Mouse (Mus musculus) testis, postnatal 14 days (tissue): Measurements from ENCODE around the gene Cfap43.

Experiments
- DNase-seq: peaks from one replicate; pipeline ENCODE4 v3.0.0; 2021; ENCODE audit warnings: low spot score

The Cfap43 gene

GRCm38 (mm10) chr19:47919126-47919965 lies at the start of gene Cfap43, which contains the start of gene Itprip:
Cfap43 (minus strand) TSS chr19:47919287.
Itprip (minus strand) TSS chr19:47919299.
- peak; percentile 72 for DNase-seq

DNA sequence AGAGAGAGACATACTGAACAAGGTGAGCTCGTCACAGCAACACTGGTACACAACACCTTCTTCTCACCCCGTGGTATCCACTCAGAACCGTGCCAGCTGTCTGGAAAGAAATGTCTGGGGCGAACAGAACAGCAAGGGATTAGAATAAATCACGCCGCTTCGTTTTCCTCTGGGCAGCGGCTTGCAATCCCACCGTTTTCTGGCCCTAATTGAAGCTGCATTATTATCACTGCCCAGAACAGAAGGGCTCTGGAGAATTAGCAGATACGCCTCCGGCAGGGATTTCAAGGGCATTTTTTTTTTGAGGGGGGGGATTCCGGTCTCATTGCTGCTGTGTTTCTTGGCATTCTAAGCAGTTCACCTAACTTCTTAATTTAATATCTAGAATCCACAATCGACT lies 39.1 kb upstream of the Cfap43 start:
- DNase-seq: no peak

DNA sequence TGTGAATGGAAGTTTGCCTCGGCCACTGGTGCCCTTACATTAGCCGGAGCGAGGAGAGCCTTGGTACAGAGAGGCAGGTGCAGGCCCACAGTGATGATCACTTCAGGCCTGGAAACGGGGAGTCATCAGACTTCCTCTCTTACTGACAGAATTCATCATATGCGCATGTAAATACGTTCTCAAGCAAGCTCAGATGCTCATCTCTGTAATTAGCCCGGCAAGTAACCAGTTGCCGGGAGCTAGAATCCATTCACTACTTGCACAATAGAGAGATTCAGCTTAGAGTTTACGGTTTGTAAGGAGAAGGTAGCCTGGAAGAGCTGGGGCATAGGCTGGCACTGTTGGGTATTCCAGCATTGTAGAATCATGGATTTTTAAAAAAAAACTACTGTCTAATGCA lies 34.1 kb upstream of the Cfap43 start:
- DNase-seq: no peak

DNA sequence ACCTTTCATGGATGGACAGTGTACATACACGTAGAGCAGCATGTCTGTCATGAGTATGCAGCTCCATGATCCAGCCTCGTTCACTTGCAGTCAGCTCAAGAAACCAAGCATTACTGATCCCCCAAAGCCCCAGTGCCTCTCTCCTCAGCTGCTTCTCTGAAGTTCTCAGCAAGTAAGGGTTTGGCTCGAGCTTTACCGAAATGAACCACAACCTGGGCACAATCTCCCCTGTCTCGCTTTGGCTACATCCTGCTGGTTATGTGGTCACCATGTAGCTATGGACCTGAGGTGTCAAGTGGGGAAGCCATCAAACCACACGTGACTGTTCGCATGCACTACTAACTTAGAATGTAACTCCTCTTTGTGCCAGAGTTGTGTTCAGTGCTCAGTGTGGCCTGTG lies 31.9 kb upstream of the Cfap43 start:
- DNase-seq: no peak

GRCm38 (mm10) chr19:47946821-47947465 lies 27.9 kb upstream of the Cfap43 start:
- DNase-seq: no peak

DNA sequence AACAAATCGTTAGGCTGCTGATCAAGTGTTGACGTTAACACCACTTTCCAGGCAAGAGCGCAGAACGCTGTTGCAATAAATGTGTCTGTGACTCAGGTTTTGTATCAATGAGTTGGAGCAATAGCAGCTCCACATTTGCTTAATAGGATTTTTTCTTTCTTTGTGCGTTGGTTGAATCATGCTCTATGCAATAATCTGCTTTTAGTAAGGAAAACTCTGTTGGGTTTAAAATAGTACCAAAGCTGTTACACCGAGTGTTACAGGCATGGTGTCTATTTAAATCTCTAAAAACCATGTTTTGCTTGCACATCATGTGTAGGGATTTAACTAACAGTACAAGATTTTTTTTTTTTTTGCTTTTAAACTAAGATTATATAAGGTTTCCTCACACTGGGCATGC lies 20.3 kb upstream of the Cfap43 start:
- DNase-seq: no peak

DNA sequence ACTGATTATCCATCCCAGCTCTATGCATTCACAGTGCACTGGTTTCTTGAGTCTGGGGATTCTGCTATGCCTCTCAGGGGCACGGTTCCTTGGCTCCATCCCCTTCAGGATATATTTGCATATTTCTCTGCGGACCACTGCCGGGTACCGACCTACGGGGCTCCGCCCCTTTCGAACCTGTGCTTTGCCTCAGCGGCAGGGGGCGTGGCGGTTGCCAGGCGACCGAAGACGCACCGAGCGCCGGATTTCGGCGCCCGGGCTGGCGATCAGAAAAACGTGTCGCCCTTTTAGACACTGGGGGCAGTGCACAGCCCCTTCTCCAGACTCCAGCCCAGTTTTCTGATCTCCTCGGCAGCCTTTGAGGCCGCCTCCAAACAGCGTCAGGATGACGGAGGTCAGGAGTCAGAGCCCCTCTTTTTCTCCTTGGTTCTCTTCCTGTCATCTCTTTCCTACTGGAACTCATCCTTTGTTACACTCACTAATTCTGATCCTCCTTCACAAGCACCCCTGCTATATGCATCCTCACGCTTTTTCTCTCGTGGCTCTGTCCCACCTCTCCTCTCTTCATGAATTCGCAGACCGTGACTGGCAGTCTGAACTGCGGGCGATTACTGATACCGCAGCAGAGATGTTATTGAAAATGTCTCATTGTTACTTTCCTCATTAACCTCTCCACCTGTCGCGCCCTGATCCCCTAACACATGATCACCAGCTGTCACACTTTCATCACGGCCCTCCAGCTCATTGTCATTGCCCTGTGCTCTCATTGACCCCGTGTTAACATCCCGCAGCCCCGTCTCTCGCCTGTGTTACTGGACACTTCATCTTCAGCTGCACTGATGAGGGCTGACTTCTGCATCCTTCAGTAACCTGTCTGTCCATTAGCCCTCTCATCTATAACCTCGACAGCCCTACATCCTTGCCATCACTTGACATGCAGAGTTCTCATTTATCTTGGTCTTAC lies 18.6 kb upstream of the Cfap43 start, which contains the start of gene Cfap58:
Cfap58 (plus strand) TSS at position 233 of the 964 bp plus-strand sequence.
- peak; percentile 66 for DNase-seq

GRCm38 (mm10) chr19:47936938-47937337 lies 17.9 kb upstream of the Cfap43 start:
- no peak for DNase-seq

- no peak for DNase-seq
These were observed 17.4 kb upstream of the Cfap43 start for GRCm38 (mm10) chr19:47936490-47936889.

DNA sequence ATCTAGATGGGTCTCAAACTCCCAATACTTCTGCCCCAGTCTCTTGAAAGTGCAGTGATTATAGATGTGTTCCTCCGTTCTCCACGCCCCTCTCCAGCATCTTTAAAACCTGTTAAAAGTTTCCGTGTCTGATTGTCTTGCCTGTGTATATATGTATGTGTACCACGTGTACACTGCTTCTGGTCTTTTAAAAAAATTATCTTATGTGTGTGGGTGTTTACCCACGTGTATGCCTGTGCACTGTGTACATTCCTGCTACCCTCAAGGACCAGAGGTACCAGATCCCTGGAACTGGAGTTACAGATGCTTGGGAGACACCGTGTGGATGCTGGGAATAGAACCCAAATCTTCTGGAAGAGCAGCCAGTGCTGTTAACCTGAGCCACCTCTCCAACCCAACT lies 16.4 kb upstream of the Cfap43 start:
- DNase-seq: no peak

- DNase-seq: no peak
These were observed 15.7 kb upstream of the Cfap43 start for GRCm38 (mm10) chr19:47934636-47935238.

DNA sequence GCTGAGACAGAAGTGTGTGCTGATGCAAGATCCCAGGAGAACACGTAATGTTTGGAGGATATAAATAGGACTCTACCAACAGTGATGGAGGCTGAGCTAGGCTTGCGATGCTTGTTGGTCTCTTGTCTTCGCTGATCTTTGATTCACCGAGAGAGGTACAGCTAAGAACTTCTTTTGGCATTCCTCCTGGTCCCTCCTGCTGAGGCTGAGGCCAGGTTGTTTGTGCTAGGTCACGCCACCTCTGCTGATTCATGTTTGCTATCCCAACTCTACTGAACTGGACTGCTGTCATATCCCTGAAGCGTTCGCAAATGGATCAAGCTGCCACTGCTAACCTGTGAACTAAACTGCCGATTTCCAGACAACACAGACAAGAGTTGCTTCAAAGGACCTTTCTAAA lies 15.1 kb upstream of the Cfap43 start:
- DNase-seq: no peak

- no peak for DNase-seq
These were observed 13.0 kb upstream of the Cfap43 start for GRCm38 (mm10) chr19:47931982-47932638.

GRCm38 (mm10) chr19:47929043-47929442 lies 10.0 kb upstream of the Cfap43 start:
- no peak for DNase-seq

- DNase-seq: no peak
These were observed 7.9 kb upstream of the Cfap43 start for GRCm38 (mm10) chr19:47927032-47927431.

GRCm38 (mm10) chr19:47925819-47926218 lies 6.7 kb upstream of the Cfap43 start:
- DNase-seq: no peak

- DNase-seq: no peak
These were observed 884 bp upstream of the Cfap43 start for GRCm38 (mm10) chr19:47919966-47920375.

DNA sequence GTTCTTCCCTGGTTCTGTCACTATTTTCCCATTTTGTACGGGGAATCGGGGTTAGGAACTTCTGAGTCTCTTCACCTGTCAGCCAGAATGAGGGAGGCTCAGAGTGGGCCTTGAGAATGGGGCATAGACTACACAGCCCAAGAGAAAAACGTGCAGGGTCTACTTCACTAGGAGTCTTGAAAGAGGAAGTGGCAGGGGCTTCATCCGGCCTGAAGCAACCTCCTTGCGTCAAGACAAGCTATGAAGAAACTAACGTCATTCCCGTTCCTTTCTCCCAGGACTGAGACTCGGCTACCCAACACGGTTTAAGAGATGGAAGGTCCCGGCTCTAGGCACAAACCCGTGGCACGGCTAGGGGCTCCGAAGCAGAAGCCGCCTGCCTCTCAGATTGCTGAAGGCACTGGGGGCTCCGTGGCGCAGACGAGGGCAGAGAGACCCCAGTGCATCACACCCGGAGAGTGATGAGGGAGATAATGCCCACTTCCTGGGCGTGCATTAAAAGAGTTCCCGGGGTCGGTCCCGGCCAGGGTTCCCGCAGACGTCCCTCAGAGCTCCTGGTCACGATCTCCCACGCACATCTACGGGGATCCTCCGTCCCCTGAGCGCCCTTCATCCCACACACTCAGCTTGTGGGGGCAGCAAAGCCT lies 509 bp downstream of the Cfap43 start:
- DNase-seq: peak; percentile 21

DNA sequence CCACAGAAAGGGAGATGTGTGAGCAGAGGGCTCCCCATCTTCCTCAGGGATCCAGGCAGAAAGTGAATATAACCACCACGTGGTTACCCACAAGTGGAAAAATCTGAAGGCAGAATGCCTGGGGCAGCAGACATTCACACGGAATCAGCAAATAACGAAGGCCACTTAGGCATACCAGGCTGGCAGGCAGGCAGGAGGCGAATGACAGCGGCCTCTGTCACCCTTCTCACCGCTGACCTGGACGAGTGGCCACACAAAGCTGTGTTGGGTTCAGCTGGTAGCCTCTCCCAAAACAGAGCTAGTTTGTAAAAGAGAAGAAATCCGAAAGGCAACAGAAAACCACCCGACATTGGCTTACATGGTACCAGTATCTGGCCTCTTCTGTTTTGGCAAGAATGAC lies 1.1 kb downstream of the Cfap43 start:
- no peak for DNase-seq

DNA sequence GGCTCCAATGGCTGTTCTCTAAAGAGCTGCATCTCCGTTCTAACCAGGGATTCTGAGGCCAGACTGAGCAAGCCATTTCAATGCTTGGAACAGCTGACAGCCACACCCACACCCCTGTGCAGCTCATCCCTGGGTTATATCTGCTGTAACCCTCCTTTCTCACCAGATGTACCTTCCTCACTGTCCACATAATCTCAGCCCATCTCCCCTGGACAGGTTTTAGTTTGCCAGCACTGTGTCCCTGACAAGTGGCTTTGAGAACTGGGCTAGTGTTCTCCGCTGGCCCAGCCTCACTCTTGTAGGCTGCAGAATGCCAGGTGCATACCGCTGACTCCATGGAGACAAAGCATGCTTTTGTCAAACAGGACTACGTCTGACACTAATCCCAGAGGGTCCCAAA lies 1.7 kb downstream of the Cfap43 start:
- no peak for DNase-seq

DNA sequence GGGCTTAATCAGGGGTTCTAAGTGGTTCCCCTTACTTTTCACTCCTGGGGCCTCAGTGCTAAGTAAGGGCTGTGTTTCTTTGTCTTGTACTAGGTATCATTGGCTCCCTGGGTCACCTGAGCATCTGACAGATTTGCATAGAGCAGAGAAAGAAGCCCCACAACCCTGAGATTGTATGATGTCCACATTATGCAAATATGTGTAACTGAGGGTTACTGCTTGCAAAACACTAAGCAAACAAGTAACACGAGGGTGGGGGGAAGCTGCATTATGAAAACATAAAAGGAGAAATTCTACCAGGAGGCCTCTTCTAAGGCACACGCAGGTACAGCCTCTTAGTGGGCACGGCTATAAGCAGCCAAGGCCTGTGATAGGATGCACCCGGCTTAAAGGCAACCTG lies 3.8 kb downstream of the Cfap43 start:
- DNase-seq: no peak
